Mouse (Mus musculus): Measurements from ENCODE around the gene Kdm1b.

DNA sequence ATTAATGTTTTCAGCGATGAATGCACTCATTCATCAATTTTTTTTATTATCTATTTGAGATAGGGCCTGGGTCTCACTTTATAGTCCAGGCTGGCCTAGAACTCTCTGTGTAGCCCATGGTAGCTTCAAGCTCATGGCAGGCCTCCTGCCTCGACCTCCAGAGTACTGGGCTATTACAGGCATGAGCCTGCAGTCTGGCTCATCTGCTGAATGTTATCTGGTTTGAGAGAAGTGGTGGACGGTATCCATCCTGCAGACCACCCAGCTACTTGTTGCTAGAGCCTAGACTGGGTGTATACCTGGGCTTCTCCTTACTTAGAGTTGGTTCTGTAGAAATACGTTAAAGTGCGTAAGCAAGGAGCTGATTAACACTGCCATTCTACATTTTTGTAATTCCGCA is 23.7 kb downstream of the Kdm1b start:
- TF ChIP-seq POLR2A (IDR thresholded peaks at IDR 0.05; ENCODE audit: insufficient read depth, low read length) (no peak), CTCF (IDR thresholded peaks at IDR 0.05; ENCODE audit: low read depth, low read length) (no peak), EP300 (IDR thresholded peaks at IDR 0.05; ENCODE audit: insufficient read depth, low read depth, low read length) (no peak)

Measured in ES-Bruce4 (cell line).